Mouse (Mus musculus) hindbrain, embryonic 16.5 days (tissue): ENCODE results near the gene Kcna10. TPM values are rescaled to one million over a fixed set of nuclear protein-coding genes. Genes with fewer than 3 reads are reported as not detected.

ENCODE experiments used
- ATAC-seq: fragments of 200-750 bp; cut with Nextera tagmentation; 2 replicates; pipeline ENCODE4 v1.8.0; 2017; ENCODE audit warnings: moderate TSS enrichment, moderate library complexity
- H3K27ac ChIP-seq: fragments of 300-500 bp; sonication (generic); 2 replicates; pipeline ENCODE4 v1.5.1; 2014; ENCODE audit warnings: low read depth, mild to moderate bottlenecking, control low read depth, low read length, moderate library complexity
- H3K27me3 ChIP-seq: fragments of 300-500 bp; sonication (generic); replicated peaks from 2 replicates; pipeline ENCODE4 v1.6.1; 2014; ENCODE audit warnings: low read length; ENCODE audit not compliant: control insufficient read depth, insufficient read depth
- H3K36me3 ChIP-seq: fragments of 300-500 bp; sonication (generic); 2 replicates; pipeline ENCODE4 v1.6.1; 2014; ENCODE audit warnings: mild to moderate bottlenecking, low read length, moderate library complexity, mixed read lengths; ENCODE audit not compliant: control insufficient read depth, insufficient read depth
- H3K4me1 ChIP-seq: fragments of 300-500 bp; sonication (generic); 2 replicates; pipeline ENCODE4 v1.6.1; 2014; ENCODE audit warnings: low read depth, low read length; ENCODE audit not compliant: control insufficient read depth, insufficient read depth
- H3K4me2 ChIP-seq: fragments of 300-500 bp; sonication (generic); 2 replicates; pipeline ENCODE4 v1.6.1; 2014; ENCODE audit warnings: mild to moderate bottlenecking, low read length, control low read depth, moderate library complexity
- H3K4me3 ChIP-seq: fragments of 300-500 bp; sonication (generic); 2 replicates; pipeline ENCODE4 v1.5.1; 2014; ENCODE audit warnings: mild to moderate bottlenecking, low read length, control low read depth, moderate library complexity
- H3K9ac ChIP-seq: fragments of 300-500 bp; sonication (generic); 2 replicates; pipeline ENCODE4 v1.6.1; 2014; ENCODE audit warnings: low read depth, mild to moderate bottlenecking, control low read depth, low read length, moderate library complexity
- H3K9me3 ChIP-seq: fragments of 300-500 bp; sonication (generic); 2 replicates; pipeline ENCODE4 v1.6.1; 2014; ENCODE audit warnings: mild to moderate bottlenecking, low read length, moderate library complexity; ENCODE audit not compliant: control insufficient read depth
- WGBS: fragments of 180-500 bp; shearing (Covaris S2); extraction: QIAGEN DNeasy Blood & Tissue Kit; methylation state at CpG from one replicate; pipeline ENCODE4 v1.1.7; 2014; 5-methylcytosine and 5-hydroxymethylcytosine counted together
- polyA plus RNA-seq: library from polyadenylated mRNA; unstranded; fragments of >200 nt; fragmentation: Nextera tagmentation; extraction: Ambion mirVana; gene quantifications from 2 replicates; pipeline ENCODE4 v1.2.1, GENCODE M21; 2015

The Kcna10 gene
- polyA plus RNA-seq, 1 experiment from 2014 or later, result not detected

GRCm38 (mm10) chr3:107187022-107187421 is 4.2 kb downstream of the Kcna10 start:
- WGBS, result 76% methylated on average over 4 of the region's 4 CpGs
- ATAC-seq, result no peak
- Histone ChIP-seq H3K4me1 (peaks cover 3% of the 10 kb centered on the region; the same call in 1 of the 2 replicates), H3K9ac (no peak overlapping the region), H3K4me2 (no peak overlapping the region), H3K27me3 (no peaks in the 10 kb centered on the region), H3K36me3 (no peaks in the 10 kb centered on the region), H3K4me3 (no peak overlapping the region), H3K27ac (no peak overlapping the region), H3K9me3 (no peaks in the 10 kb centered on the region)

DNA sequence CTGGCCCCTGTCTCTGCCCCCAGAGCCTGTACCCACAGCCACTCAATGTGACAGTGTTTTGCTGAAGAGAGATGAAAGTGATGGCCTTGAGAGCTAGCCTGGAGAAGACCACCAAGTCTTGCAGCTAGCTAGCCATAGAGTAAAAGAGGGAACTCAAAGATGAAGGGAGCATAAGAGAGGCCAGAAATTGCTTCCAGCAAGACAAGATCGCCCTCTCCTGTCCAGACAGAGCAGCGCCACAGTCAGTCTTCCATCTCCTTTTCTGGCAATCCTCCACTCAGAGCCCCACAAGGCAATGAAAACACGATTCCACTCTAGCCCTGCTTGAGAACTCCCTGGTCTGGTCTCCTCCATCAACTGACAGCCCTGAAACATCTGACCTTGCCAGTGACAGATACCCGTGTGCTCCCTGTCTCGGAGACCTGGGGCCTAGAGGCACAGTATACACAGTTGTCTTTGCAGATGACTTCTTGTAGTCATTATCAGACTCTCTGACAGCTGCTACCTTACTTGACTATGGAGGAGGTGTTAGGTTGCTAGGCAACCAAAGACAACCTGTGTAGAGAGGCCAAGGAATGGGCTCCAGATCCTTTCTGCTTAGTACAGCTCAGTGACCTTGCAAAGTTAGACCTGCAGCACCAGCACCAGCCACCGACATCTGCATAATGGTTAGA is 5.5 kb downstream of the Kcna10 start:
- no peak overlapping the region for H3K27ac ChIP-seq
- no peaks in the 10 kb centered on the region for H3K9me3 ChIP-seq
- H3K4me3 ChIP-seq, result no peak overlapping the region
- no peaks in the 10 kb centered on the region for H3K27me3 ChIP-seq
- peak; percentile 91 for ATAC-seq
- H3K9ac ChIP-seq, result no peak overlapping the region
- H3K36me3 ChIP-seq, result no peaks in the 10 kb centered on the region
- H3K4me2 ChIP-seq, result no peak overlapping the region
- H3K4me1 ChIP-seq, result peaks cover 3% of the 10 kb centered on the region; the same call in 1 of the 2 replicates
- WGBS, result 40% methylated on average over 6 of the region's 6 CpGs

DNA sequence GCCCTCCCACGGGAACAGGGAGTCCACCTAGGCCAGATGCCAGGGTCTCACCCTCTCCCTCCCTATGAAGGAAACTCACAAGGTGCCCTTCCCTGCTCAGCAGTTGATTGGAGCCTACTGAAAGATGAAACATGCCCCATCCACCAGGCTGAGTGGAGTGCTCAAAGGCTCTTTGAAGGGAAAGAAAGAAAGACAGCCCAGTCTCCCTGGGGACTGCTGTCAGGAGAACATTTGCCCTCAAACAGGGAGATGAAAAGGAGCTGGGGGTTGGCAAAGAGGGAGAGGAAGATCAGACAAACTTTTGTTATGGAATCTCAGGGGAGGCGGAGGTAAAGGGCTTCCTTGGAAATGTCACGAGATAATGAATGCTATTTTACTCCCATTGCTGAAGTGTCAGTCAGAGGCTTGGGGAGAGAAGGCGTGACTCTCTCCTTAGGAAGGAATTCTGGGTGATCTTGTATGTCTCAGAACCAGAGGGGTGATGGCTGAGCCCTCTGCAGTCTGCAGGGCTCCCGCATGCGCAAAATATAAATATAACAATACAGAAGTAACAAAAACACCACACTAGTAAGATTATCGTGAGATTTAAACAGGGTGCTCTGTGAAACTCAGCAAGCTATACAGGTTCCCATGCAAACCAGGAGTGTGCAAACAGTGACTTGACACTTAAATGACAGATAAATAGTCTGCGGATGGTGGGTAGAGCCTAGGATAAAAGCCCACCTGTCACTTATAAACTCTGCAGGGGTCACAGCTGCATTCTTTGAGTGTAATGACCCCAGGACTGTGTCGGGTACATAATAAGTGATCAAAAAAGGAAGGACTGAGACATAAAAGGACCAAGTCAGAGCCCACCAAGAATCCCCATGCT is 18.7 kb downstream of the Kcna10 start:
- 24% methylated on average over 9 of the region's 9 CpGs for WGBS
- Histone ChIP-seq H3K27ac (no peak overlapping the region), H3K4me2 (no peak overlapping the region), H3K9me3 (no peaks in the 10 kb centered on the region), H3K4me3 (no peak overlapping the region), H3K36me3 (no peaks in the 10 kb centered on the region), H3K27me3 (0 out of 2 replicates have a peak, but pooled peaks cover 2% of the 10 kb centered on the region), H3K9ac (no peak overlapping the region), H3K4me1 (no peaks in the 10 kb centered on the region)
- no peak for ATAC-seq

DNA sequence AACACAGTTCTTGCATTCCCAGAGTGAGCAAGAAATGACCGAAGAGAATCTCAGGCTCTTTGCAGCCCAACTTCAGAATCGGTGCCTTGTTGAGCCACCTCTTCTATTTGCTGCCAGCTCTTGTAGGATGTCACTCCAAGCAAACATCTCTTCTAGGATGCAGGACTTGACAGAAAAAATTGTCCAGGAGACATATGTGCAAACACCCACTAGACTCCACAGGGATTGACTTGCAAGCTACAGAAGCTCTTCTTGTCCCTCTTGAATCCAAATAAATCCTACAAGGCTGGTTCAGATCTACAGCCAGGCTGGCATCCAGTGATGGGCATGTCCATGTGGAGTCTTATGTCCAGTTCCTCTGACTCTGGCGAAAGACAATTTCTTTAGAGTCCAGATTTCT is 21.6 kb downstream of the Kcna10 start:
- Histone ChIP-seq H3K27me3 (0 out of 2 replicates have a peak, but pooled peaks cover 2% of the 10 kb centered on the region), H3K4me2 (no peak overlapping the region), H3K9me3 (no peaks in the 10 kb centered on the region), H3K36me3 (no peaks in the 10 kb centered on the region), H3K4me3 (no peak overlapping the region), H3K27ac (no peak overlapping the region), H3K4me1 (peaks cover 2% of the 10 kb centered on the region; the same call in 1 of the 2 replicates), H3K9ac (no peak overlapping the region)
- WGBS, result 94% methylated on average over 3 of the region's 3 CpGs
- no peak for ATAC-seq

DNA sequence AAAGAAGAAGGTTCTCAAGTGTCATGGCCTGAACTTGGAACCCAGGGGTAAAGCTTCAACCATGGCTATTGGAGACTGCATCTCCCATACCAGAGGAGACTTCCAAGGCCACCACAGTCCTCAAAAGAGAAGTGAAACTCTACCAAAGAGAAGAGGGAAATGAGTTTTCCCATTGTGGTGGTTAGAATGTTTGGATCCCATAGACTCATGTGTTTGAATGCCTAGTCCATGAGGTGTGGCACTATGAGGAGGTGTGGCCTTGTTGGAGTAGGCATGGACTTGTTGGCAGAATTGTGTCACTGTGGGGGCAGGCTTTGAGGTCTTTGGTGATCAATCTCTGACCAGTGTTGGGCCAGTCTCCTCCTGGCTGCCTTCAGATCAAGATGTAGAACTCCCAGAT is 22.3 kb downstream of the Kcna10 start:
- Histone ChIP-seq H3K36me3 (no peaks in the 10 kb centered on the region), H3K9me3 (no peaks in the 10 kb centered on the region), H3K27ac (no peak overlapping the region), H3K9ac (no peak overlapping the region), H3K4me2 (no peak overlapping the region), H3K4me1 (peaks cover 2% of the 10 kb centered on the region; the same call in 1 of the 2 replicates), H3K4me3 (no peak overlapping the region), H3K27me3 (0 out of 2 replicates have a peak, but pooled peaks cover 2% of the 10 kb centered on the region)
- ATAC-seq, result no peak

GRCm38 (mm10) chr3:107205994-107206393 is 23.1 kb downstream of the Kcna10 start:
- H3K4me1 ChIP-seq, result peaks cover 2% of the 10 kb centered on the region; the same call in 1 of the 2 replicates
- H3K9me3 ChIP-seq, result no peaks in the 10 kb centered on the region
- 0 out of 2 replicates have a peak, but pooled peaks cover 2% of the 10 kb centered on the region for H3K27me3 ChIP-seq
- WGBS, result 19% methylated on average over 4 of the region's 4 CpGs
- ATAC-seq, result no peak
- H3K4me3 ChIP-seq, result no peak overlapping the region
- H3K9ac ChIP-seq, result no peak overlapping the region
- no peak overlapping the region for H3K4me2 ChIP-seq
- no peak overlapping the region for H3K27ac ChIP-seq
- no peaks in the 10 kb centered on the region for H3K36me3 ChIP-seq

- 29% methylated on average over 4 of the region's 4 CpGs for WGBS
- ATAC-seq, result no peak
- Histone ChIP-seq H3K27me3 (0 out of 2 replicates have a peak, but pooled peaks cover 2% of the 10 kb centered on the region), H3K4me2 (no peak overlapping the region), H3K4me1 (peaks cover 2% of the 10 kb centered on the region; the same call in 1 of the 2 replicates), H3K9me3 (no peaks in the 10 kb centered on the region), H3K36me3 (no peaks in the 10 kb centered on the region), H3K27ac (no peak overlapping the region), H3K4me3 (no peak overlapping the region), H3K9ac (no peak overlapping the region)
Measured at GRCm38 (mm10) chr3:107206490-107207150, 23.8 kb downstream of the Kcna10 start.

GRCm38 (mm10) chr3:107207625-107208253 is 24.9 kb downstream of the Kcna10 start:
- no peaks in the 10 kb centered on the region for H3K36me3 ChIP-seq
- 0 out of 2 replicates have a peak, but pooled peaks cover 2% of the 10 kb centered on the region for H3K27me3 ChIP-seq
- no peak overlapping the region for H3K4me3 ChIP-seq
- no peak overlapping the region for H3K27ac ChIP-seq
- no peak overlapping the region for H3K4me2 ChIP-seq
- no peak overlapping the region for H3K9ac ChIP-seq
- peak; percentile 57 for ATAC-seq
- H3K4me1 ChIP-seq, result peaks cover 2% of the 10 kb centered on the region; the same call in 1 of the 2 replicates
- WGBS, result 53% methylated on average over 7 of the region's 7 CpGs
- no peaks in the 10 kb centered on the region for H3K9me3 ChIP-seq
